Mouse (Mus musculus) effector memory CD4-positive, alpha-beta T cell, adult 5 months (primary cell): Measurements from ENCODE around the gene Sp9. TPM values are rescaled to one million over a fixed set of nuclear protein-coding genes. Genes with fewer than 3 reads are reported as not detected.

Experiments used
- polyA plus RNA-seq: library from polyadenylated mRNA; unstranded; fragments of 100-300 nt; shearing (Covaris generic); gene quantifications from one replicate; pipeline ENCODE4 v1.2.1, GENCODE M21; 2017

Gene Sp9
- polyA plus RNA-seq: not detected

DNA sequence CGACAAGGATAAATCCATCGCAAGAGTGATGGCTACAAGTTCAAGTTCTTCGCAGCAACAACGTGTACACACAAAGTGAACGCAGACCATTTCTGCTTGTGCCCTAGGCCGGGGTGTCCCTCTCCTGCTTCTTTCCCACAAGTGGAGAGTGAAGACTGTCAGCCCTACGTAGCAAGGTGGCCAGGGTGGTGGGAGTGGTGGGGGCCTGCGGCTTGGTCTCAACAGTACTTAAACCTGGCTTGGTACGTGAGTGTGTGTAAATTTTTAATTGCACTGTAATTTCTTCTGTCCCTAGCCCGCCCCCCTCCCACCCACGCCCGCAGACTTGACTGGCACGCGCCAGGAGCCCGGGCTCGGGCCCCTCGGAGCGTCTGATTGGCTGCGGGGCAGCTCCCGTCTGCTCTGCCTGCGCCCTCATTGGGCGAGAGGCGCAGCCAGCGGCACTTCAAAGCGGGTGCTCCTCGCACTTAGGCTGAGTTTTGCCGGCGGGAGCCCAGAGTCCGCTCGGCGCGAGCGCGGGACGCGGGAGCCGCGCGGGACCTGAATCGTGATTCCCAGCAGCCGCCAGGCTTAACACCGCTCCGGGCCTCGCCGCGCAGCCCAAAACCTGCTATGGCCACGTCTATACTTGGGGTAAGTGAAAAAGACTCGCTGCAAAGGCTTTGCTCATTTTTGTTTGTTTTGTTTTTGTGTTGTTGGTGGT is at the start of gene Sp9:
Gene Sp9, plus strand, starts transcription at position 467 of the 703 bp plus-strand sequence.

DNA sequence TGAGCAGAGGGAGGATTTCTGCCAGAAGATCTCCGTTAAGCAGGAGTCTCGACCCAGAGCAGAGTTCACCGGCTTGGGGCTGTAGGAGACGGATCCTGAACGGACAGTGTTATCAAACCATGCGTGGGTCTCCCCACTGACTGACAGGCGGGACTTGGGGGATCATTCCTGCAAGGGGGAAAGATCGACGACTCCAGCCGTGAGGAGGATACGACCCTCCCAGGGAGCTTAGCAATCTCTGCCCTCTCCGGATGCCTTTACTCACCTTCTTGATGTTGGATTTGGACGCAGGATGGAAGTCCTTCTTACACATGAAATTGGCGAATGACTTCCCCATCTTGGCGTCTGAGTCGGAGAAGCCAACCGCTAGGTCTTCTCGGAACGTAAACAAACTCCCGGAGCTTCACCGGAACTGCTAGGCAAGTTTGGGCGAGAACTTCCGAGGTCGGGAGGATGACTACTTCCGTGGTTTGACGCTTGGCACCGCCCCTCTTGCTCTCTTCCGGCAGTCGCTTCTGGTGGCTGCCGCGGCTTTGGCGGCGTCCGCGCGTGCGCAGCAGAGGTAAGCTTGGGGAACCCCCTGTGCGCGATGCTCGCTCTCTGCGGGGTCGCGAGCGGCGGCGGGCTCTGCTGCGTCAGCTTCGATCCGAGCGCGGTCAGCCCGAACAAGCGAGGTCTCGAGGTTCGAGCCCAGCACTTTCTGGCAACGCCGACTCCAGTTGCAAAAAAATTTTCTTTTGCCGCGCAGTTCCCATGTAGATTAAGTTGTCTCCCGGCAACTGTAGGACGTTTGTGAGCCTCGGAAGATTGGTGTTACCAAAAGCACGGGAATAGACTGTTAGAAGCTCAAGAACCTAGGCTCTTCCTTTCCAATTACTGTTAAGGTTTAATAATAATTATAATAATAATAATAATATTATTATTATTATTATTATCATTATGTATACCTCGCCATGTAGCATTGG is 40.7 kb downstream of the Sp9 start, which contains the start of the genes Scrn3 and Cir1:
Gene Scrn3, plus strand, starts transcription at position 450 of the 965 bp plus-strand sequence.
Gene Cir1, minus strand, starts transcription at position 550 of the 965 bp plus-strand sequence.

Other genes with a start within 250 kb of the Sp9 start
- gene Ola1, start 53.0 kb upstream of the Sp9 start, polyA plus RNA-seq: 39.1 TPM
- 18.3 TPM for gene Scrn3, start 40.7 kb downstream of the Sp9 start, polyA plus RNA-seq
- 36.9 TPM for gene Cir1, start 40.8 kb downstream of the Sp9 start, polyA plus RNA-seq
- 34.3 TPM for gene Gpr155, start 114.6 kb downstream of the Sp9 start, polyA plus RNA-seq